Comparison of ENCODE assay signal across 8 mouse cellular contexts in genomic region chr4:108070723-108071122, GRCm38 (mm10). TPM values are rescaled to one million over a fixed set of nuclear protein-coding genes. Genes with fewer than 3 reads are reported as not detected.
DNase-seq lines count a peak whose midpoint lies in the region; ATAC-seq and TF ChIP-seq lines count a peak whose summit lies in the region.

No protein-coding gene starts in this region.

- no peak for TF ChIP-seq POLR2A in spleen, adult 2 months (IDR thresholded peaks at IDR 0.05; ENCODE audit: low read depth, low read length)

- H3K36me3 ChIP-seq in spleen, adult 2 months (ENCODE audit: control insufficient read depth, insufficient read depth, low read length) = peaks cover 4% of the 10 kb centered on the region
- no peaks in the 10 kb centered on the region for H3K36me3 ChIP-seq in hindbrain, embryonic 11.5 days (ENCODE audit: control insufficient read depth, insufficient read depth, low read length)
- H3K36me3 ChIP-seq in macrophage (ENCODE audit: inconsistent target) = 0 out of 2 replicates have a peak, but pooled peaks cover 5% of the 10 kb centered on the region

- WGBS in spleen, adult 2 months = 6% methylated on average over 8 of the region's 8 CpGs
- 7% methylated on average over 8 of the region's 8 CpGs for WGBS in hindbrain, embryonic 11.5 days
- WGBS in macrophage (ENCODE audit: missing documents) = 7% methylated on average over 8 of the region's 8 CpGs

- H3K4me1 ChIP-seq in spleen, adult 2 months (ENCODE audit: control insufficient read depth, insufficient read depth, insufficient read length) = peaks cover 5% of the 10 kb centered on the region
- H3K4me1 ChIP-seq in hindbrain, embryonic 11.5 days (replicated peaks; ENCODE audit: control insufficient read depth, insufficient read depth, low read length) = no peaks in the 10 kb centered on the region

- H3K4me3 ChIP-seq in spleen, adult 2 months (ENCODE audit: extremely low read depth, insufficient read depth, insufficient read length) = peak overlapping the region; percentile 60
- H3K4me3 ChIP-seq in hindbrain, embryonic 11.5 days (ENCODE audit: low read depth, low read length) = peak overlapping the region; percentile 34
- H3K4me3 ChIP-seq in macrophage (ENCODE audit: inconsistent target) = peak overlapping the region; percentile 83

- H3K9ac ChIP-seq in hindbrain, embryonic 11.5 days (ENCODE audit: low read depth, low read length) = peak overlapping the region; percentile 48

- no peak for TF ChIP-seq CTCF in spleen, adult 2 months (IDR thresholded peaks at IDR 0.05; ENCODE audit: extremely low read depth, insufficient read depth, insufficient read length, insufficient replicate concordance)

- no peaks in the 10 kb centered on the region for H3K27me3 ChIP-seq in spleen, adult 2 months (ENCODE audit: control insufficient read depth, insufficient read depth, low read length)
- H3K27me3 ChIP-seq in hindbrain, embryonic 11.5 days (ENCODE audit: control insufficient read depth, insufficient read depth, low read length) = no peaks in the 10 kb centered on the region

- peaks cover 51% of the 10 kb centered on the region for H3K79me2 ChIP-seq in macrophage (ENCODE audit: inconsistent target)

- ATAC-seq in hindbrain, embryonic 11.5 days (ENCODE audit: low FRiP score) = no peak

- peak overlapping the region; percentile 63 for H3K4me2 ChIP-seq in hindbrain, embryonic 11.5 days (replicated peaks; ENCODE audit: low read depth, low read length)

- DNase-seq in adrenal gland, postnatal 10 days = peak; percentile 50
- no peak for DNase-seq in adrenal gland, postnatal 25 days
- DNase-seq in spleen, adult 2 months (ENCODE audit: low read depth in 1 of 2, low spot score in 2 of 2) = no peak
- DNase-seq in spleen, postnatal 36 days (ENCODE audit: low spot score in 2 of 2) = no peak
- DNase-seq in hindbrain, embryonic 11.5 days (ENCODE audit: low spot score) = peak; percentile 21
- DNase-seq in testis, postnatal 10 days (ENCODE audit: low spot score) = no peak
- no peak for DNase-seq in layer of hippocampus, adult 8-10 months (ENCODE audit: low spot score in 2 of 2)

- H3K9me3 ChIP-seq in hindbrain, embryonic 11.5 days (ENCODE audit: control insufficient read depth, low read length) = no peaks in the 10 kb centered on the region

- H3K27ac ChIP-seq in spleen, adult 2 months (ENCODE audit: insufficient read depth, low read length) = no peak overlapping the region
- no peak overlapping the region for H3K27ac ChIP-seq in hindbrain, embryonic 11.5 days (ENCODE audit: low read depth, low read length)
- peak overlapping the region; percentile 44 for H3K27ac ChIP-seq in macrophage

RNA-seq across cellular contexts. Expression of gene Podn, which starts 25.5 kb away (rescaled TPM):
- 1 to 10 TPM; 7.0 to 7.4 TPM for total RNA-seq in adrenal gland, postnatal 10 days (2021)
- total RNA-seq in adrenal gland, postnatal 25 days (2021) = 4.1 and 6.6 TPM in 2 replicates
- polyA plus RNA-seq in spleen, adult 2 months (2012; rRNA removed) = 8.0 and 8.7 TPM in 2 replicates
- polyA plus RNA-seq in hindbrain, embryonic 11.5 days (2014; fragmentation: Nextera tagmentation; extraction: Ambion mirVana) = 0.33 and 0.43 TPM in 2 replicates
- total RNA-seq in macrophage (2018; cell fraction: chromatin; rRNA removed) = 1 to 10 TPM in 1 of 26 experiments, not detected in 25; 4.2 TPM
- not detected for total RNA-seq in macrophage (2018; cell fraction: cytosol; rRNA removed)
- total RNA-seq in macrophage (2018; cell fraction: nucleus; rRNA removed) = 1 to 10 TPM in 1 of 26 experiments, not detected in 25; 1.2 TPM
- polyA plus RNA-seq in macrophage (2018) = not detected in 3 replicates
- 10 to 100 TPM in 2 of 4 experiments, 1 to 10 TPM in 2; 7.6 to 14.2 (median 10.4) TPM for total RNA-seq in layer of hippocampus, adult 8-10 months (2022)

Comparison
In these comparisons a context has a peak if more than half of its experiments do, and no peak if none do; other contexts are left out.
1. DNase-seq: peak in adrenal gland, postnatal 10 days (single experiment) and hindbrain, embryonic 11.5 days (single experiment); none in adrenal gland, postnatal 25 days (single experiment), spleen, adult 2 months (0 of 2), spleen, postnatal 36 days (0 of 2), testis, postnatal 10 days (single experiment) and layer of hippocampus, adult 8-10 months (0 of 2).
2. Peak in every context shown above with its lines, with median percentiles within 50 percentile points of each other: H3K4me3 ChIP-seq.